Mouse (Mus musculus): ENCODE results near the gene Rpl19.

- TF ChIP-seq POLR2A (IDR thresholded peaks at IDR 0.05; ENCODE audit: insufficient read depth, low read depth, low read length) (no peak), CTCF (IDR thresholded peaks at IDR 0.05; ENCODE audit: insufficient read depth, low read depth, low read length) (no peak)
Observed at GRCm38 (mm10) chr11:97998898-97999608, 27.5 kb upstream of the Rpl19 start.
